Mouse (Mus musculus) R1 (cell line): ENCODE results near the gene Pard3.

Experiments
- DNase-seq: peaks from one replicate; pipeline ENCODE4 v3.0.0-alpha.2; 2018; ENCODE audit warnings: low read depth, low spot score

Pard3 gene

DNA sequence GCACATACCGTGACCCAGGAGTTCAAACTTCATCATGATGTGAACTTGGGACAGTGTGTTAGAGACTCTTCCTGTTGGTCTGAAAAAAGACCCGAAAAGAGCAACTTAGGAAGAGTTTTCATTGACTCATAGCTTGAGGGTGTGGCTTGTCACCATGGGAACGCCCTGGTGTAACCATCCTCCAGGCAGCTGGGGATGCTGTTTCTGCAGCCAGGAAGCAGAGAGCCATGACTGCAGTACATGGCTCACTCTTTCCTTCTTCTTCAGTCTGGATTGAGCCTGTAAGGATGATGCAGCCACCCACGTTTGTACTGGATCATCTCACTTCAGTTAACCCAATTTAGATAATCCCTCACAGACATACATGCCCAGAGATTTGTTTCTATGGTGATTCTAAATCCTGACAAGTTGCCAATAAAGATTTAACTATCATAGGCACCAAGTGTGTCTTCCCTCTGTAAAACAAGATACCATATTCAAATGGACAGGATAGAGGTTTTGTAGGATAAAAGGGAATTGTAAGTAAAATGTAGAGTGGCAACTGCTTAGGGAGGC, 431.6 kb downstream of the Pard3 start:
- peak; percentile 41 for DNase-seq

DNA sequence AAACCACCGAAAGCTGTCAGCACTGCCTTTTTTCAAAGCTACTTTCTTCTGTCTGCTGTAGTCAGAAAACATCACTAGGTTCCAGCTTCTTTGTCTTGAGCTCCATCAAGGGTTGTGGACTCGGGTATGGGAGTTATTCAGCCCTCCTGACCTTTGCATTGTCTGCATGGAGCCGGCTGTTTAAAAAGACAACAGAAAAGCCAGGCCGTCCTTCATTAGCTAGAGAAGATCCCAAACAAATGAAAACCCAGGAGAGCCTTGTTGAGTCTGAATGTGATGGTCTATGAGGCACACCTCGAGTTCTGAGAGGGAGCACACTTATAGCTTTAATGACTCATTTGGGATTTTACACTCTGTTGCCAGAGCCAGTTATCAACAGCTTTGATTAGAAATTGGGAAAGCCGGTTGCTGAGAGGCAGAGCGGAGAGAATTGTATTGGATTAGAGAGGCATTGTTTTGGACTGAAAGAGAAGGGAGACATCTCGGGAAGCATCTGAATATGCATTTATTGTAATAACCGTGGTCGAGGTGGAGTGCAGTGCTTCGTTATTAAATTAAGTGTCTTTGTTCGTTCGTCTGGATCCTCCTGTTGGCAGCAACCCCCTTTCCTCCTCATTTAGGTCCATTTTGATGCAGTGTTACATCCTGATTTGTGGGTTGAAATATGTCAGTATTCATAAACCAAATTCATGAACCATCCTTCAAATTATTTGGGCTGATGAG, 435.5 kb downstream of the Pard3 start:
- DNase-seq = peak; percentile 44

DNA sequence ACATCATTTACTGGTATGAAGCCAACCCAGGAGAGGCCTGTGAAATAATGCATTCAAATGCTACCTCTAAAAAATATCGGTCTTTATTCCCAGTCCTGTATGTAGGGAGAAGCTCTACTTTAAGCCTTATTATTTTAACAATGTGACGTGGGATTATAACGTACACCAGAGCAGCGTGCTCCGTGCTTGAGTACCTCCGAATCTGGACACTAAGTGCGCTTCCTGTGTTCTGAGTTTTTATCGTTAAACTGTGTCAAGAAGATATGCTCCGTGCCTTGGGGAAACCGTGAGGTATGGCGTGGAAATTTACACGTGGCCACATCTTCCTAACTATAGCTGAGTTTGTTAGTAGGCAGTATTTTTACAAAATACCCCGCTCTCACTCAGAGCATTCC, 436.0 kb downstream of the Pard3 start:
- DNase-seq = no peak

DNA sequence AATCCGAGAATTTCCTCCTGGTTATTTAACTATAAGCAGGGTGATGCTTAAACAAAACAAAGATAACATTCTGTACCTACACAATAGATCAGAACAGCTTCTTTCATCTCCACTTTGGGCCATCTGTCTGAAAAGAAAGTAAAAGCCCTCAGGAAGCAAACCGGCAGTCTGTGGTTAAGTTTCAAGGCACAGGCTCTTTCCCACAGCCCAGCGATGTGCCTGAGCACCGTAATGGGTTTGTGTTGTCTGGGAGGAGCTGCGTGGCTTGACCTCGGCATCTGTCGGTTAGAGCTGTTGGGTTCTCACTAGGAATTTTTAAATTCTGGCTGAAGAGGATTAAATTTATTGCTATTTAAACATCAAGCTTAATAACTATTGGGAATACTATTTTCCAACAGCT, 436.5 kb downstream of the Pard3 start:
- peak; percentile 27 for DNase-seq

DNA sequence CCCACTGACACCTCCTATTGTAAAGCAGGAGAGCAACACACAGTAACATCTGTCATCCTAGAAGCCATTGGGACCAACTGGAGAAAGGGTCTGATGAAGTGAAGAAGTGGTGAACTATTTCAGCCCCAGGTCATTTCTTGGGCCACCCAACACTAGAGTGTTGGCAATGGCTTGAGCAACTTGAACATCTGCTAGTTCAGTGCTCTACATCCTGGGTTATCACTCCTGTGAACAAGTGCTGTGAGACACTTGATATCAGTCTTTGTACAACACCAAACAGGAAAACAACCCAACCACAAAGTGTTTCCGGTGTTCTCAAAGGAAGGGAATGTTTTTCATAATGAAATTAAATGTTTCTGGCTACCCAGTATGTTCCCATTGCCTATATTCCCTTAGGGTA, 438.1 kb downstream of the Pard3 start:
- DNase-seq = no peak

DNA sequence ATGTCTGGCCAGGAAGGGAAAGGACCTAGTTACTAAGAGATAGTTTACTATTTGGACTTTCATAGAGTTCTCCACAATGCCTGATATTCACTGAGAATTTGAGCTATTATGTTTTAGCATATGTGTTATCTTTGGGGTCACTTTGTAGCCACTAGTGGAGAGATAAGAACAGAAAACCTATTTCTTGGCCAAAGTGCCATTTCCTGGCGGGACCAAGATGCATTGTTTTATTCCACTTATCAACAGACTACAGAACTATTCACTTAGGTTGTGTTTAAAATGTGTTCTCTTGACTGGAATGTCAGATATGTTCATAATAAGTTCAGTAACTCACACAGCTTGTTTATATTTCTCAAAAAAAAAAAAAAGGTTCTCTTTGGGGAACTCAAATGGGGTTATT, 441.6 kb downstream of the Pard3 start:
- no peak for DNase-seq

DNA sequence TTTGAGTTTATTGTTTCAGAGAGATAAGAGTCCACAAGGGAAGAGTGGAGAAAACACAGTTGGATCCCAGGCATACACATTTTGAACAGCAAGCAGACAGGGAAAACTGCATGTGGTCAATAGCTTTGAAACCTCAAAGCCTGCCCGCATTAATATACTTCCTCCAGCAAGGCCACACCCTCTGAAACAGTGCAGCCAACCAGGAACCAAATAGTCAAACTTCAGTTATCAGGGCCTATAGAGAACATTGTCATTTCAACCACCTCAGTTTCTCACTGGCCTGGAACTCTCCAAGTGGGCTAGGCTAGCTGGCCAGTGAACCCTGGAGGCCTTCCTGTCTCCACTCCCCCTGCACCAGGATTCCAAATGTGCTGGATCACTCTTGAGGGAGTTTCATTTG, 442.6 kb downstream of the Pard3 start:
- no peak for DNase-seq

DNA sequence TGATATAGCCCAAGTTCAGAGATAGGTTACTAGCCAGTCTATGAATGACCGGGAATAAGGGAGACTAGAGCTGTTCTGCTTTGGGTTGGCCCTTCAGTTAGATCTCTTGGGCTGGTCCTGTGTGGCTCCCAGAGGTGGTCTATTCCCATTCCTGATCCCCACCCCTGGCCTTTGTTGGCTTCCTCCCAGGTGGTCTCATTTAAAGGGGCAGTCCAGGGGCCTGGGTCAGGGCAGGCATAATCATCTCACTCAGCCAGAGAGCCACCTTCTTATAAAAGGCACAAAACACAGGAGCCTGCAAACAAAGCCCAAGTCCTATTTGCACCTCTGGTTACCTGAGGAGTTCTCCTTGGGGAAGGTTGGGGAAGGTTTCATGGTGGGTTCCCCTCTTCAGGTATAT, 447.6 kb downstream of the Pard3 start:
- no peak for DNase-seq

DNA sequence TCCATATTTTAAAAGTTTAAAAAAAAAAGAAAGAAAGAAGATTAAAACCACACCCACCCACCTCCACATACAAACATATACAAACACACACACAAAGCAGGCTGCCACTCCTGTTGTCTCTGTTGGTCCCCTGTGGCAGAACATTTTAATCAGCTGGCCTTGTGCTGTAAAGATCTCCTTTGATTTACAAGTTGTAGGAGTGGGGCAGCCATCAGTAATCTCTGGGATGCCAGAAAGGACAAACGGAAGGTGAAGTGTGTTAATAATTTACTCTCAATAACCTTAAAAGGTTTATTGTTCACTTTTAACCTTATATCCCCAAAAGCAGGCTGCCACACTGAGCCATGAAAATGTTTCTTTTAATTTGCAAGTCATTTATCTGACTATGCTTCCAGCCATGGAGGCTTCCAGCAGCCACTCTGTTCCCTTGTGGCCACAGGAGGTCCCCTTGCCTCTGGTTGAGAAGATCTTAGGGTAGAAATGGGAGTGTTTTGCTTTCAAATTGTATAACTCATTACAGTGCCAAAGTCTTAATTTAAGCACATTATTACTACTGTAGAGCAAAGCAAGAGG, 448.4 kb downstream of the Pard3 start:
- no peak for DNase-seq

DNA sequence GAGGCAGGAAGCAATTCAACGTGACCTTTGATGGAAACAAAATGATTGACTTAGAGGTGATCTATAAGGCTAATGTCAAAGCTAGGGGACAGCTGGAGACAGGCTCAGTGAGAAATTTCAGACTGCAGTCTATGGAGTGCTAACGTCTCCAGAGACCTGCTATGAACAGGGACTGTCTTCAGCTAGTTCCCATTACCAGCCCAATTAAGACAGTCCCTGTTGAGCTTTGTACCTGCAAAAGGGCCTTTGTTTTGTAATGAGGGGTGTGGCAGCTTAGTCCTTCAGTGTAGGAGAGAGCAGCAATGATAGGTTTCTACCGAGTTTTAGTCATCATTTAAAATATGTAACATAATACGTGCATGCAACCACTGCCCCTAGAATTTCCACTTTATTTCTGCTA, 448.9 kb downstream of the Pard3 start:
- DNase-seq = peak; percentile 31

DNA sequence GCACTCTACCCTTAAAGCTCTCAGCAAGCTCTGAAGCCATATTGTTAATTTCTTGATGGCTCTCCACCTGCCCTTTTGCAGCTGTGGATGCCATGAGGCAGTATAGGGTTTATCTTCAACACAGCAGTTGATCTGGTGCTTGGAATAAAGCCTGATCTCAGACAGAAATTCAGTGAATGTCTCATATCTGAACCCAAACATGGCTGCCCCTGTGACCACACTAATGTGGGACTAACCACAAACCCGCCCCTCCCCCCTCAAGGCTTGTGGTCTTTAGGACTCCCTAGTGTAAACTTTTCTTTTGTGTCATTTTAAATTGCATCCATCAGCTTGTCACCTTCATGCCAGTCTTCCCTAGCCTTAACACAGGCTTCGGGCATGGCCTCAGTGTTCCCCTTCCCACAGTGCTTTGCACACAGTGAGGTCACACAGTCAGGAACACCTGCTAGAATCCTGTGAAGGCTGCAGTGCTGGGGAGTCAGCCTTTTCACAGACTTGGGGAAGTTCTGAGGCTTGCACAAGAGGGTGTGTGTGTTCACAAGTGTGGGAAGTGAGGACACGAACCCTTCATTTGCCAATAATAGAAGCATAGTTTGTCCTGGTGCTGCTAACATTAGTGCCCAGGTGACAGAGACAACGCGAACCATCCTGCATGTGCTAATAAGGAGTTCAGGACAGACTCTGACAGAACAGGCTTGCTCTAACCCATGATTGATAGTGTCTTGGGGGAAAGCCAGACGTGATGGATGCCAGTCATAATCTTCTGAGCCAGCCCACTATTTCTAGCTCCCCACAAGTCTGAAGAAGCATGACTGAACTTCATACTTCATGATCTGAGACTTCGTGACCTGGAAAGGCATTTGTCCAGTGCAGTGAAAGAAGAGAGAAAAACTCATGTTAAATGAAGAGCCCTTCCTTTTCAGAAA, 451.4 kb downstream of the Pard3 start:
- DNase-seq = no peak

DNA sequence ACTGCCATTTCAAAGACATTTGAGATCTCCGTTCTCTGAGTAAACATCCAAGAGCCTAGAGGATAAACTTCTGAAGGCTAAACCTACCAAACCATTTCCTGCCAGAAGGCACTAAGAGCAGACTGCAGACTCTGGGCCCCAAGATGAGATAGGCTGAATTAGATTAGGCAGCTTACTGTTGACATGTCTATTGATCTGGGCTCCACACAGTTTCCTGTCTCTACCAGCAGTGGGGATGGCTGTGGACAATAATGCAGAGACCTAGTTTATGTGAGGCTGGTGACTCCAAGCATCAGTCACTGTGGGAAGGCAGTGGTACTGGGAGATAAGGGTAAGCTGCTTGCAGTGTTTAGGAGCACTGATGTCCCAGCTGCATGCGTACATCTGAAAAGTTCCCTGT, 452.4 kb downstream of the Pard3 start:
- DNase-seq = no peak

DNA sequence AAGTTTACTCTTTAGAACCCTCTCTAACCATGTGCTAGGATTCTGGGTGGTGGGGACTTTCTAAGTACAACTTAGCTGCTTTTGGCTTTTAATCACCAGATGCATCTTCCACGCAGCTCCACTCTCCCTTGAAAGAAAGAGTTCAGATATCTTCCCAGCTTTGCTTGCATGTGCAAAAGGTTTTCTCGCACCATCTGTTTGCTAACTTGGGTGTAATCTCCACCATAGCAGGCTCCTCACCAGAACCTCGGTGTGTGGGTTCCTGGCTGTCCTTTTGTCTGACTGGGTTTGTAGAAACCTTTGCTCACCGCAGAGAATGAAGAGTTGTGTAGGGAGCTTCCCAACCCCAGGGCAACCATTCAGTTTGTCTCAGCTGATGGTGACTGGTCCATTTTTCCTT, 462.0 kb downstream of the Pard3 start:
- no peak for DNase-seq

DNA sequence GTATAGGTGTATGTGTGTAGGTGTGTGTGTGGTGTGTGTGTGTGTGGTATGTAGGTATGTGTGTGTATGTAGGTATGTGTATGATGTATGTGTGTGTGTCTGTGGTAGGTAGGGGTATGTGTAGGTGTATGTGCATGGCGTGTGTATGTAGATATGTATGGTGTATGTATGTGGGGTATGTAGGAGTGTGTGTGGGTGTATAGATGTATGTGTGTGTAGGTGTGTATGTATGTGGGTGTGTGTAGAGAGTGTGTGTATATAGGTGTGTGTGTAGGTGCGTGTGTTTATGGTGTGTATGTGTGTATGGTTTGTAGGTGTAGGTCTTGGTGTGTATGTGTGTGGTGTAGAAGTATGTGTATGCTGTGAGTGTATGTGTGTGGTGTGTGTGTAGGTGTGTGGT, 464.6 kb downstream of the Pard3 start:
- no peak for DNase-seq

DNA sequence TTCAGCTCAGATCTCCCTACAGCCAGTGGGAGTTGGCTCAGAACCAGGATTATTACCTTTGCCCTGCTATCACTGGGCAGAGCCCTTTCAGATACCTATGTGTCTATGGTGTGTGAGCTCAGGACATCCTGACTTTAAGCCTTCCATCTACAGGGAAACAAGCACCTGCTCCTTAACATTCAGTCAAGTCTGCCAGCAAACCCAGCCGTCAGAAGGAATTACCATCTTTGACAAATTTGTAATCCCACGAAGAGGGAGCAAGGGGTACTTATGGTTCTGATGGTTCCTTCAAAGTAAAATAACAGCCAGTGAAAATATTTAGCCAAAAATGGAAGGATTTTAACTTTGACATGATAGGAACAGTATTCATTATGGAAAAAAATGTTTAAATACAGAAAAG, 466.1 kb downstream of the Pard3 start:
- DNase-seq = no peak

DNA sequence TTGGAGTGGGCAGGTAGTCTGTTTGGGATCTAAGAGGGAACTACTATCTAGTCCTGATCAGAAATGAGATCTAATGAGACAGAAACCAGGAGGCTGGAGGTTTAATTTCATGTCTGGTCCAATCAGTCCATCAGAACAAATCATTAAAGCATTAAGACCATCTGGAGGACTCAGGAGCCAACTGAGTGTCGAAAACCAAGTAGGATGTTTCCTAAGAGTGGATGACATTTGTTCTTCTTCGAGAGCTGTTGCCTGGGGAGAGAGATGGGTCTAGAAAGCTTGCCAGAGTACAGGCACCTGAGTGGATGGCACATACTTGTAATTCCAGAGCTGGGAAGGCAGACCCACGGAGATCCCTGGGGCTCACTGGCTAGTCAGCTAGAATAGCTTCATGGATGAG, 468.2 kb downstream of the Pard3 start:
- no peak for DNase-seq

DNA sequence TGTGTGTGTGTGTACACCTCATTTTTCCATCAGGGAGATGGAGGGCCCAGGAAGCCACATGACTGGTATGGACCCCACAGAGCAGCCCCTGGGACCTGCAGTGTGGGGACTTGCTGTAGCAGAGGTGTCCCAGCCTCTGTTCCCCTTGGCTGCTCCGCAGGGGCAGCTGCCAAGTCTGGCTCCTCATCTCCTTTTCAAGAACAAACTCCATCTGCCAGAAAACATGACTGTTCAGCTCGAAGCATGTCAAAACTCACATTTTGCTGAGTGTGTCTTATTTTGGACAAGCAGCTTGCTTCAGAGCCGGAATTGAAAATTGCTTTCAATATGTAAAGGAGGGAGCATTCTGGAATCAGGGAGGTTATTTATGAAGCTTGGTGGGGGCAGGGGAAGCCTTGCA, 471.1 kb downstream of the Pard3 start:
- DNase-seq = no peak

DNA sequence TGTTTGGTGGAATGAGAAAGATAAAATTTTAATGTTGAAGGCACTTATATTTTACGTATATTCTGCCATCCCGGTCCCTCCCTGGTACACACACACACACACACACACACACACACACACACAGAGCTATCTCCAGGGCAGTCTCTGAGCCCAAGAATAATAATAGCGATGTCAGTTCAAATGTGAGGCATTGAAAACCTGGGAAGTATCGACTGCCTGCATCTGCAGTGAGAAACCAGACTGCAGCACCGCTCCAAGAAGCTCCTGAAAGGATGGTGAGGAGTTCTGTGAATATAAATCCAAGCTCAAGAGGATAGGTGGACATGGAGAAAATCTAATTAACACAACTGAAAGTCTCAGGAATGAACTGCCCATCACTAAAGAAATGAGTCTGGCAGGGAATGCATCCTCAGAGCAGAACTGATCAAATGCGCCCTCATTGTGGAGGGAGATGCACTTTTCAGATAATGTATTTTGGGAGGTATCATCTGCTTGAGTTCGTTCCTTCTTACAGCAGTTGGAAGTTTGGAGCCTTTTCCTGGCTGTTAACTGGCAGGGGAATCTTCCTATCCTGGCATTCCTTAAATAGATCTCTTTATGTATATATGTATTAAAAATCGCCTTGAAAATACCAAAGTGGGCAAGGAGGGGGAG, 471.6 kb downstream of the Pard3 start:
- DNase-seq = no peak

DNA sequence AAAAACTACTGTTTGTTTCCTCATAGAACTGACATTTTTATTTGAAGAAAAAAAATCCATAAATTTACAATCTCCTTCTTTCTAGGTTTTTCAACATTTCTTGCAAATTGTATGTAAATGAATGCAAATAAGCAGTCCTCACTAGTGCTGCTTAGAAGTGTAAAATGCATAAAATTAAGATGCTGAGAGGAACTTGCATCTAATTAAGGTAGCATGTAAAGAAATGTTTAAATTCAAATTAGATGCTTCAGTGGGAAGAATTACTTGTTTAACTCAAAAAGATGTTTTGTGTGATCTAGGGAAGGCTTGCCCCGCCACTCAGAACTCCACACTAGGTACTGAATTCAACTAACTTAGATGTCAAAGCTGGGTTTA, 472.1 kb downstream of the Pard3 start:
- DNase-seq = no peak

DNA sequence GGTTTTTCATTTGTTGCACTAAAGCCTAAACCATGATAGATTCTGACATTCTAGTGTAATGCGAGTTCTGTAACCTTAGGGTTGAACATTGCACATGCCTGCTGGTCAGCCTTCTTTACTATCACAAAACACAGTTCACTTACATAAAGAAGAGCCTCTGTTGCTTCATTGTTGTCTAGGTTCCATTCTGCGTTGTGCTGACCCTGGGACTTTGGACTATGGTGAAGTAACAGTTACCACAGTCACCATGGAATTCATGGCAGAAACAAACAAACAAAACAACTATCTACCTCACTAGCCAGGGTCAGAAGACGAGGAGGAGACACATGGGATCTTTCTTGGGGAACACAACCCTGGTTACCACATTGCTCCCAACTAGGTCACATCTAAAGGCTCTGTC, 476.1 kb downstream of the Pard3 start:
- DNase-seq = no peak

DNA sequence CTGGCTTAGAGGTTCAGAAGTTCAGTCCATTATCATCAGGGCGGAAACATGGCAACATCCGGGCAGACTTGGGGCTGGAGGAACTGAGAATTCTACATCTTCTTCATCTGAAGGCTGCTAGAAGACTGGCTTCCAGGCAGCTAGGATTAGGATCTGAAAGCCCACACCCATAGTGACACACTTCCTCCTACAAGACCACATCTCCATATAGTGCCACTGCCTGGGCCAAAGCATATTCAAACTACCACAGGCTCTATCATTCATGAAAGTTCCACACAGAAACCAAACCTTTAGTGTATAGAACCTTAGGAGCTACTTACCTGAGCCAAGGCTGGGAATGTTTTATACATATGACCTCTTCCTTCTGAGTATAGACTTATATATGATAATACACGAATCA, 476.6 kb downstream of the Pard3 start:
- DNase-seq = no peak

DNA sequence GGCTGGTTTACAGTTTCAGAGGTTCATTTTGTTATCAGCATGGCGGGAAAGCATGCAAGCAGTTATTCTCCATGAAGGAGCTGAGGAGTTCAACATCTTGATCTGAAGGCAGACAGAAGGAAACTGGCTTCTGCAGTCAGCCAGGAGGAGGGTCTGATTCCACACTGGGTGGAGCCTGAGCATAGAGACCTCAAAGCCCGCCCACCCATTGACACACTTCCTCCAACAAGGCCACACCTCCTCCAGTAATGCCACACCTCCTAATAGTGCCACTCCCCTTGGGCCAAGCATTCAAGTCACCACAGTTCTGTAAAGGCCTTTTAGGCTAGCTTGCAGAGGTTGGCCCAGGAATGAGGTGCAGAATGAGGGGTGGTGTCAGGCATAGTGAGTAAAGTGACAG, 478.5 kb downstream of the Pard3 start:
- peak; percentile 68 for DNase-seq
